Mouse (Mus musculus) brain, adult 2 months (tissue): Measurements from ENCODE around the gene Gm13305.
"Not testable (repeated sequence)": the region's sequence is repeated elsewhere in the genome, so short reads cannot be mapped to it uniquely, and the experiment has no call there.

Experiments used
- DNase-seq: peaks from one replicate; pipeline ENCODE4 v3.0.0; 2011; ENCODE audit warnings: low read depth, low spot score

Gm13305 gene

GRCm38 (mm10) chr4:42168503-42168902 is at the start of gene Gm13305:
Gm13305 (minus strand) TSS chr4:42168603.
- not testable (repeated sequence) for DNase-seq

- not testable (repeated sequence) for DNase-seq
Observed at GRCm38 (mm10) chr4:42184980-42185372, 16.6 kb upstream of the Gm13305 start.

GRCm38 (mm10) chr4:42184324-42184979 is 16.0 kb upstream of the Gm13305 start:
- DNase-seq = not testable (repeated sequence)

GRCm38 (mm10) chr4:42183234-42184197 is 15.1 kb upstream of the Gm13305 start:
- not testable (repeated sequence) for DNase-seq

GRCm38 (mm10) chr4:42178243-42178642 is 9.8 kb upstream of the Gm13305 start:
- not testable (repeated sequence) for DNase-seq

- DNase-seq = not testable (repeated sequence)
Observed at GRCm38 (mm10) chr4:42153136-42153535, 15.3 kb downstream of the Gm13305 start, which contains the start of gene Gm13306. Gm13306 (plus strand) TSS chr4:42153436.

- DNase-seq = not testable (repeated sequence)
Observed at GRCm38 (mm10) chr4:42114517-42114916, 53.9 kb downstream of the Gm13305 start, which contains the start of gene Gm13304. Gm13304 (plus strand) TSS chr4:42114817.
